Mouse (Mus musculus): Measurements from ENCODE around the gene Ager.

DNA sequence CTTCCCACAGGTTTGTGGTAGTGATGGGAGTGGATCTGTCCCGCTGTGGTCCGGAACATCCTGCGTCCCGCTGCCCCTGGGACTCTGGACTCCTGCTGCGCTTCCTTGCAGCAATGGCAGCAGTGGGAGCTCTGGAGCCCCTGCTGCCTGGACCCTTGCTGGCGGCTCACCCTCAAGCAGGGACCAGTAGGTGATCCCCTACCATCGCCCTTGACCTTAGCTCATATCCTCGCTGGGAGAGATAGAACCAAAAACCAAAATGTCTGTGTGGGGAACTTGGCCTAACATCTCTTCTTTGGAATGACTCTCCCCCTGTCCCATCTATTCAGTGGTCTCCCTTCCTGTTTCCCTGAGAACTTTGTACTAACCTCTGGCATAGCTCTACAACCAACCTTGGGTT, 13.8 kb upstream of the Ager start:
- TF ChIP-seq CTCF (IDR thresholded peaks at IDR 0.05; ENCODE audit: low read depth) (no peak), EP300 (IDR thresholded peaks at IDR 0.05; ENCODE audit: low read depth) (no peak)

Measured in liver, postnatal 0 days (tissue).